Mouse (Mus musculus) layer of hippocampus, adult 2 months (tissue): Measurements from ENCODE around the gene Hes7. TPM values are rescaled to one million over a fixed set of nuclear protein-coding genes. Genes with fewer than 3 reads are reported as not detected.

Experiments used
- DNase-seq, 2 experiments: peaks; one replicate each; pipeline ENCODE4 v3.0.0; 2022; ENCODE audit warnings: low spot score in 2 of 2
- H3K27ac ChIP-seq: fragments of 200-600 bp; 2 replicates; pipeline ENCODE4 v1.8.1; 2022
- H3K4me3 ChIP-seq: fragments of 200-600 bp; 2 replicates; pipeline ENCODE4 v1.8.1; 2022; ENCODE audit warnings: mild to moderate bottlenecking
- CTCF ChIP-seq: fragments of 200-600 bp; conservative IDR thresholded peaks from 2 replicates; pipeline ENCODE4 v1.8.1; 2022; ENCODE audit warnings: antibody characterized with exemption, mild to moderate bottlenecking, moderate library complexity
- long read RNA-seq, 2 experiments: library from polyadenylated mRNA; stranded (forward); transcript quantifications; one replicate each; pipeline ENCODE4 v2.0.0; 2021; ENCODE audit warnings: borderline mapping rate in 2 of 2
- total RNA-seq, 2 experiments: library from RNA; stranded (reverse); gene quantifications; 2 replicates each; pipeline ENCODE4 v1.2.3; 2021

The Hes7 gene
- total RNA-seq = 1 to 10 TPM in 1 of 2 experiments, under 1 TPM in 1; 0.79 to 1.0 TPM
- long read RNA-seq, experiment 1, partial matches to known transcripts = 0 of 2 reads
- long read RNA-seq, experiment 1, other reads (novel, unspliced or antisense) = 2 of 2 reads
- long read RNA-seq, experiment 2, partial matches to known transcripts = 0 of 2 reads
- long read RNA-seq, experiment 2, other reads (novel, unspliced or antisense) = 2 of 2 reads

DNA sequence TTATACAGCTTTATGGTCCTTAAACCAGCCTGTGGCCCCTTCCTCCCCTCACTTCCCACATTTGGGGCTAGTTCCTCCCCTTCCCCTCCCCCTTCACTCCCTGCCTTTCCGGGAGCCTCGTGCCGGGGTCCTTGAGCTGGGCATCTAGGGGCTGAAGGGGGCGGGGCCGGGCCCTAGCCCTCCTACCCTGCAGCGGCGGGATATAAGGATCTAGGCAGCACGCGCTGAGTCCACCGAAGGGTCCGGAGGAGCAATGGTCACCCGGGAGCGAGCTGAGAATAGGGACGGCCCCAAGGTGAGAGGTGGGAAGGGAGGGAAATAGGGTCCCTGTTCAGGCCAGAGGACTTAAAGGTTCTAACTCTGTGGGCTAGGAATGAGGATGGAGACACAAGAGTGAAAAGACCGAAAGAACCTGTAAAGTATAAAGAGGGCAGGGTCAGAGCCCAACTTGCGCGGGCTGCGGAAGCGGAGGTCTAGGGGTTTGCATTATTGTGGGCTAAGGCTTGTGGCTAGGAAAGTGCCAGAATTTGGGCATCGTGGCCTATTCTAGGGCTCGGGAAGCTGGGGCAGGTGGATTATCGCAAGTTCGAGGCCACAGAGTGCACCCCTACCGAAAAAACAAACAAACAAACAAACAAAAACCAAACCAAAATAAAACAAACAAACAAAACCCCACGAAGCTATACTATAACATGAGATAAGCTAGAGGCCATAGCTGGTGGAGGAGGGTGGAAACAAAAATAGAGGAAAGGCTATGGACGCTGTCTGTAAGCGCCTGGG is at the start of gene Hes7:
Gene Hes7, plus strand, starts transcription at position 184 of the 780 bp plus-strand sequence.
- Histone ChIP-seq H3K4me3 (peak within 1 kb of the TSS; percentile 72), H3K27ac (peak within 1 kb of the TSS; percentile 95)
- DNase-seq = no peak
- no peak for TF ChIP-seq CTCF

DNA sequence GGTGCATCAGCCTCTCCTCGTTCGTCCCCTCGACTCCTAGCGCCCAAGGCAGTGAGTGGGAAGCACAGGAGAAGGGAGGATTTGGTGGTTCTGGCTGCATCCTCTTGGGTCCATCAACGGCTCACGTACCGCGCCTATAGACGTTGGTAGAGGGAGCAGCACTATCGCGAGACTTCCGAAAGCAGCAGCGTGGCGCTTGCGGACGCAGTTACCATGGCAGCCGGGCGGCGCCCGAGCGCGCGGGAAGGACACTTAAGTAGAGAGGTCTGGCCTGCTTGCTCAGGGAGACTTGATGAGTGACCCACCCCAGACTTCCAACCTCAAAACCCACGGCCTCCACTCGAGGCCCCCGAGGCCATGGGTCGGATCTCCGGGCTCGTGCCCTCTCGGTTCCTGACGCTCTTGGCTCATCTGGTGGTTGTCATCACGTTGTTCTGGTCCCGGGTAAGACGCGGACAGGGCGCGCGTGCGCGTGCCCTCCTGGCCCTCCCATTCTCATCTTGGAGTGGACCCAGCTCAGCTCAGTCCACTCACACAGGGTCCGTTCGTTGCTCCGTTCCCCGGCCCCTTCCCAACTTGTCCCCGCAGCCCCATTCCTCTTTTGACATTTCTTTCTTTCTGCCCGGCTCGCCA is 49.5 kb upstream of the Hes7 start, which contains the start of gene Tmem107:
Gene Tmem107, plus strand, starts transcription at position 217 of the 633 bp plus-strand sequence.
- no peak for TF ChIP-seq CTCF
- DNase-seq = peak; percentile 91 to 92
- H3K27ac ChIP-seq = peak within 1 kb of the TSS; percentile 97
- peak within 1 kb of the TSS; percentile 78 for H3K4me3 ChIP-seq

DNA sequence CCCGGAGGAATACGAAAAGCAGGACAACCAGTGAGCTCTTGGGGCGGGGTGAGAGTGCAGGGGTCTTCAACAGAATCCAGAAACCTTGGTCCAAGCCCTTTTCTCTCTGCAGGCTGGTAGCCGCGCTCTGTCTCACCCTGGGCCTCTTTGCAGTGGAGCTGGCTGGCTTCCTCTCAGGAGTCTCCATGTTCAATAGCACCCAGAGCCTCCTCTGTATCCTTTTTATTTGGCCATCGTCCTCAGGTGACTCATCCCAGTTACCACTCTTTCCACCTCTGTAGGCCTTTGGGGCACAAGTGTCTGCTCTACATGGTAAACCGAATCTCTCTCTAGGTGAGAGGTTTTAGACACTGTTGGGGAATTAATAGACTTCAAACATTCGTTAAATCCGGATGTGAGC is 48.9 kb upstream of the Hes7 start:
- no peak for TF ChIP-seq CTCF
- peak overlapping the region; percentile 97 for H3K27ac ChIP-seq
- no peak for DNase-seq
- peak overlapping the region; percentile 78 for H3K4me3 ChIP-seq

DNA sequence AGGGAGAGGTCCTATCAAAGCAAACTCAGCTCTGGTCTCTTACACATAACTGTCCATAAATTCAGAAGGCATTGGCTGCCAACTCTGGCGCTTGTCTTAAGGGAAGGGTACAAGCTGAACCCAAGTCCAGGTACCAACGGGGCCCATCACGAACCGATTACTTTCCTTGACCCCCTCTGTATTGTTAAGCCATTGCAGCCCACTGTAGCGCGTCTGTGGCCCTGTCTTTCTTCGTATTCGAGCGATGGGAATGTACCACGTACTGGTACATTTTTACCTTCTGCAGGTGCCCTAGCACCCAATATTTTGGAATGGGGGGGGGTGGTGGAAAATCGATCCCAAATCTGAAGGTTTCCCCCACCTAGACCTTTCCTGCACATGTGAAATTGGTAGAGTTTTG is 48.0 kb upstream of the Hes7 start:
- Histone ChIP-seq H3K4me3 (no peak overlapping the region; the same call in 1 of the 2 replicates), H3K27ac (peak overlapping the region; percentile 100)
- DNase-seq = no peak
- TF ChIP-seq CTCF = no peak

DNA sequence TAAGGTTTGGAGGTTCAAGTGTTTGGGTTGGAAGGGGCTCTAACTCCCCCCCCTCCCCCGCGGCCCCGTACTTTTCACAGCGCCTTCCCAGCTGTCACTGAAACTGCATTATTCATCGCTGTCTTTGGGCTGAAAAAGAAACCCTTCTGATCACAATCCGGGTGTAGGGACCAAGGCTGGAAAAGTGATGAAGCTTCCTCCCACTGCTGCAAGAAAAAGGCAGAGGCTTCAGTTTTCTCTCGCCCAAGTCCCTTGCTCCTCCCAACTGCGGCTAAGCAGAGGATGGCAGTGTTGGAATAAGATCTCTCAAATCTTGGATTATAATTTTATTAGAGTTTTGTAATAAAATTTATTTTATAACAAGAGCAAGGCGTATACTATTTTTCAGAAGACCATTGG is 47.5 kb upstream of the Hes7 start:
- peak overlapping the region; percentile 57 for H3K4me3 ChIP-seq
- H3K27ac ChIP-seq = peak overlapping the region; percentile 100
- no peak for TF ChIP-seq CTCF
- no peak for DNase-seq

DNA sequence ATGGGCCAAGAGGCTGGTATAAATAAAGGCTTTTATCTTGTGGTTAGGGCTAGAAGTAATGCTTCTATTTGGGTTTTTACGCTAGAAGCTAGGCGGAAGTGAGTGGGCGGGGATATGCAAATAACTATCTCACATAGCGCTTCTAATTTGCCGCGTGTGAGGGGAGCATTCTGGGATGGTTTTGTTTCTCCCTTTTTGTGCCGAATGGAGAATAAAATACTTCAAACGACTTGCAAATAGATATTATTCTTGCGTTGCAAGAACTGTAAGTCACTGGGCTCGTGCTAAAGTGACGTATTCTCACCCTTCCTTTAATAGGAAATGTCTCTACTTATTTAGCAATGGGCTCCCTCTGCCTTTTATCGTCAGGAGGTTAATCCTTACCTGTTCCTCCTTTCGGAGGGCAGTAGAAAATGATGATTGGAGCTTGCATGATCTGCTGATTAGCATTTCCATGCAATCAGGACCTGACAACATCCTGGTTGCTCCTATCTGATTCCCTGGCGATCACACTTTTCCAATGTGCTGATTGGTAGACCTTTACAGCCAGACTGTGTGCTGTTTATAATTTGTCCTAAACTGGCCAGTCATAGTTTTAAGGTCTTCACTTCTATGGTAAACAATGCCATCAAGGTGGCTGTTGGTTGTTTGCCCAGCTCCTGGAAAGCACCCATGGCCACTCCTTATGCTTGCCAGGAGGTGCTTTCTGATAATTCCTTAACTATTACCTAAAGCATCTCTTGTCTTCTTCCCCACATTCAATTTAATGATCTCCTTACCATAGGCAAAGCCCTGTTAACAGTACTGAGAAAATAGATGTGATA is 46.9 kb upstream of the Hes7 start:
- peak; percentile 85 to 89 for DNase-seq
- Histone ChIP-seq H3K27ac (peak overlapping the region; percentile 100), H3K4me3 (peak overlapping the region; percentile 57)
- TF ChIP-seq CTCF = peak; percentile 51

DNA sequence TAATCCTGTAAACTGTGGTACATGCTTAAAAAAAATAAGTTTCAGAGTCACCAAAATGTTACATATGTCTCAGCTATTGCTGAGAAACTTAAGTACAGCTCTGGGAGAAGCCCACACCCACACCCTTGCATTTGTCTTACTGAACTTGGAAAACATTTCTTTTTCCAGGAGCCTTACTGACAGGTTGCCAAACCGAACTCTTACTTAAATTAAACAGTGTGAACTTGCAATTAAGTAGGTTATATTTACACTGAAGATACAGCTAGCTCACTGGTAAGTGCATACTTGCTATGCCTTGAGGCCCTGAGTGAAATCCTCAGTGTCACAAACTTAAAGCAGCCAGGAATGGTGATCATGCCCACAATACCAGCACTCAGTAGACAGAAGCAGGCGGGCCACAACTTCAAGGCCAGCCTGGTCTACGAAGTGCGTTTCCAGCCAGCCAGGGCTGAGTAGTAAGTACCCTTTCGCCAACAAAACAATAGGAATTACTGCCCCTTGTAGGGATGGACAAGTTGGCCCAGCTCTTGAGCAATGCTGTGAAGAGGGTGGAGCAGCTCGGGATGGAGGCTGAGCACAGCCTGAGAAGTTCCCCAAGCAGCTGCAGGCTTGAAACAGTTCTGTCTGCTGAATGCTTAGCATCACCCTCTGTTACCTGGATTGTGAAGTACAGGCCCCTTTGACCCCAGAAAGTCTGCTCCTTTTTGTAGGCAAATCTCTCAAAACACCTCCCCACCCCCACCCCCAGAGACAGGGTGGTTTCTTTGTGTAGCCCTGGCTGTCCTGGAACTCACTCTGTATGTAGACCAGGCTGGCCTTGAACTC is 46.0 kb upstream of the Hes7 start:
- DNase-seq = no peak
- Histone ChIP-seq H3K4me3 (no peak overlapping the region), H3K27ac (peak overlapping the region; percentile 100; the same call in 1 of the 2 replicates)
- TF ChIP-seq CTCF = no peak

DNA sequence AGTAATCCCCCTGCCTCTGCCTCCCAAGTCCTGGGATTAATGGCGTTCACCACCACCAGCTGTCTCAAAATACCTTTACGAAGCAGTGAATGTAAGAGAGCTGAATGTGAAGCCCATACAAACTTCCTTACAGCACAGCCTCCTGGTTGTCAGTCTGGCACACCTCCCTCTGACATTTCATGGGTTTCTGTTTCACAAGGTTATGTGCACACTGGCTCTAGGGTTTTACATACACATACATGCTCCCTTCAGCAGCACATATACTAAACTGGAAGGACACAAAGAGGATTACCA is 45.5 kb upstream of the Hes7 start:
- no peak for TF ChIP-seq CTCF
- no peak overlapping the region for H3K27ac ChIP-seq
- DNase-seq = no peak
- H3K4me3 ChIP-seq = no peak overlapping the region

DNA sequence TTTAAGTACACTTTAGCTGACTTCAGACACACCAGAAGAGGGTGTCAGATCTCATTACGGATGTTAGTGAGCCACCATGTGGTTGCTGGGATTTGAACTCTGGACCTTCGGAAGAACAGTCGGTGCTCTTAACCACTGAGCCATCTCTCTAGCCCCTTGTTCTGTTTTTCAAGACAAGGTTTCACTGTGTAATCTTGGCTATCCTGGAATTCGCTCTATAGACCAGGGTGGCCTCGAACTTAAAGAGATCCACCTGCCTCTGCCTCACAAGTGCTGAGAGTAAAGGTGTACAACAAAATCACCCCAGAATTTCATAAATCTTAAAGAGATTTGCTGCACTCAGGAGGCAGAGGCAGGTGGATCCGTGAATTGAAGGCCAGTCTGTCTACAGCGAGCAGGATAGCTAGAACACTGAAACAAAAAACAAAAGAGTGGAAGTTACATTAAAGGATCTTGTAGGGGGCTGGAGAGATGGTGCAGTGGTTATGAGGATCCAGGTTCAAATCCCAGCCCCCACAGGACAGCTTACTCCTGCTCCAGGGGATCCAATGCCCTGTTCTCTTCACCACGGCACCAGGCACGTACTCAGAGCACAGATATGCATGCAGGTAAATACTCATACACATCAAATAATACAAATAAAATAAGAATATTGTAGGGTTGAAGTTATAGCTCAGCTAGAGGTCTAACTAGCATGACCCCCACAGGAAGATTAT is 44.3 kb upstream of the Hes7 start:
- DNase-seq = no peak
- no peak overlapping the region for H3K4me3 ChIP-seq
- no peak for TF ChIP-seq CTCF
- H3K27ac ChIP-seq = peak overlapping the region; percentile 53; the same call in 1 of the 2 replicates

DNA sequence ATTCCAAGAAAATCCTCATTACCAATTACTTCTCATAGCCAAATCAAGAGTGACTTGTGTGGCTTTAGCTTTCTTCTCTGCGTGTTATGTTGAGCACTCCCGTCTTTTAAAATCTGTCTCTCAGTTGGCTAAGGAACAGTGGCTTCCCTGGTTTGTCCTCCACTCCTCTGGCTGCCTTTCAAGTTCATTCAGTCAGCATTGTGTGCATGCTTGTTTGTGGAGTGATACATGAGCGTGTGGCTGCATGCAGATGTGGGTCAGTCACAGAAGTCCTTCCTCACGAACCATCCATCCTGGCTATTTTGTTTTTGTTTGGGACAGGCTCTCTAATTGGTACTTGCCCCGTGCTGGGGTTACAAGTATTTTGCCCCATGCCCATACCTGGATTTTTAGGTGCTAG is 43.6 kb upstream of the Hes7 start:
- Histone ChIP-seq H3K27ac (peak overlapping the region; percentile 53), H3K4me3 (no peak overlapping the region)
- no peak for TF ChIP-seq CTCF
- no peak for DNase-seq

DNA sequence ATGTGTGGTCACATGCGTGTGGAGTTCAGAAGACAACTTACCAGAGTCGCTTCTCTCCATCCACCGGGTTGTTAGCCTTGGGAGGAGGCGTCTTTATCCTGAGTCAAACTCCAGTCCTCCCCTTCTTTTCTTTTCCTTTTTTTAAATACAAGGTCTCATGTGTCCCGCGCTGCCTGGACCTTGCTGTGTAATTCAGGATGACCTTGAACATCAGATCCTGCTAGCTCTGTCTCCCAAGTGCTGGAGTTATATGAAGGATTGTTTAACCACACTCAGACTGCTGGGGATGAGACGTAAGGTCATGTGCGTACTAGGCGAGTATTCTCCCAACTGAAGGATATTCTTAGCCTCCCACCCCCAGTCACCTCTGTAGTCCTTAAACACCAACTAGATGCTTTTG is 42.9 kb upstream of the Hes7 start:
- no peak overlapping the region for H3K4me3 ChIP-seq
- DNase-seq = no peak
- H3K27ac ChIP-seq = no peak overlapping the region
- TF ChIP-seq CTCF = no peak

DNA sequence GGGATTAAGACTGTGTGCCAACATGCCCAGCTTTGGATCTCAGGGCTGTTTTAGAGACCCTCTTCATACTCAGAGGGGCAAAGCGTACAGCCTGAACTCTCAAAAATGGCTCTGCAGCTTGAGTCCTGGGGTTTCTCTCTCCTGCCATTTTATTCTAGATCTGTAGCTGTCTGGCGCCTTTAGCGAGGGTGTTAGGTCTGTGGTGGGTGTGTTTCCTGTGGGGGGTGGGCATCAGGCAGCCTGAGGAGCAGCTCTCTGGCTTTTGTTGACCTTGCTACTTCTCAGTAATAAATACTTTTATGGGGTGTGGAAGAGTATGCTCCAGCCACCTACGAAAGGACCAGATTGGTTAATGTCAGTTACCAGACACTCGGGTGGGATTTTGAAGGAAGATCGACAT is 42.2 kb upstream of the Hes7 start:
- DNase-seq = no peak
- Histone ChIP-seq H3K27ac (no peak overlapping the region), H3K4me3 (no peak overlapping the region)
- TF ChIP-seq CTCF = no peak
